Mouse (Mus musculus) stomach, postnatal 0 days (tissue): ENCODE data around the gene Vmn1r227. TPM values are rescaled to one million over a fixed set of nuclear protein-coding genes. Genes with fewer than 3 reads are reported as not detected.

Source experiments
- ATAC-seq: fragments of 200-750 bp; cut with Nextera tagmentation; 2 replicates; pipeline ENCODE4 v1.8.0; 2017; ENCODE audit not compliant: low FRiP score, low TSS enrichment
- DNase-seq: peaks from one replicate; pipeline ENCODE4 v3.0.0-alpha.2; 2016; ENCODE audit warnings: low spot score
- H3K27ac ChIP-seq: fragments of 300-500 bp; sonication (generic); replicated peaks from 2 replicates; pipeline ENCODE4 v1.5.1; 2014; ENCODE audit warnings: mild to moderate bottlenecking, control low read depth
- H3K27me3 ChIP-seq: fragments of 300-500 bp; sonication (generic); 2 replicates; pipeline ENCODE4 v1.6.1; 2014; ENCODE audit warnings: low read length; ENCODE audit not compliant: control insufficient read depth, insufficient read depth
- H3K36me3 ChIP-seq: fragments of 300-500 bp; sonication (generic); 2 replicates; pipeline ENCODE4 v1.6.1; 2014; ENCODE audit warnings: low read length, mixed read lengths; ENCODE audit not compliant: control insufficient read depth, insufficient read depth
- H3K4me1 ChIP-seq: fragments of 300-500 bp; sonication (generic); replicated peaks from 2 replicates; pipeline ENCODE4 v1.6.1; 2014; ENCODE audit warnings: antibody characterized with exemption; ENCODE audit not compliant: control insufficient read depth, insufficient read depth
- H3K4me2 ChIP-seq: fragments of 300-500 bp; sonication (generic); replicated peaks from 2 replicates; pipeline ENCODE4 v1.6.1; 2014; ENCODE audit warnings: low read depth, mild to moderate bottlenecking, control low read depth, moderate library complexity
- H3K4me3 ChIP-seq: fragments of 300-500 bp; sonication (generic); 2 replicates; pipeline ENCODE4 v1.5.1; 2014; ENCODE audit warnings: low read depth, low read length, control low read depth
- H3K9ac ChIP-seq: fragments of 300-500 bp; sonication (generic); 2 replicates; pipeline ENCODE4 v1.6.1; 2014; ENCODE audit warnings: mild to moderate bottlenecking, low read length, control low read depth, mixed read lengths
- H3K9me3 ChIP-seq: fragments of 300-500 bp; sonication (generic); 2 replicates; pipeline ENCODE4 v1.6.1; 2016; ENCODE audit warnings: low read length; ENCODE audit not compliant: control insufficient read depth
- CTCF ChIP-seq: IDR thresholded peaks from 2 replicates; pipeline ENCODE4 v1.5.1; 2016; ENCODE audit warnings: antibody characterized with exemption, low read depth, mild to moderate bottlenecking, moderate library complexity
- EP300 ChIP-seq: optimal IDR thresholded peaks from 2 replicates; pipeline ENCODE3; 2016; ENCODE audit warnings: antibody characterized with exemption
- WGBS: fragments of 180-500 bp; shearing (Covaris S2); extraction: QIAGEN DNeasy Blood & Tissue Kit; methylation state at CpG from one replicate; pipeline ENCODE4 v1.1.7; 2014; 5-methylcytosine and 5-hydroxymethylcytosine counted together
- polyA plus RNA-seq: library from polyadenylated mRNA; unstranded; fragments of >200 nt; fragmentation: Nextera tagmentation; extraction: Ambion mirVana; gene quantifications from 2 replicates; pipeline ENCODE4 v1.2.1, GENCODE M21; 2015

The Vmn1r227 gene
- not detected in 2 replicates for polyA plus RNA-seq

DNA sequence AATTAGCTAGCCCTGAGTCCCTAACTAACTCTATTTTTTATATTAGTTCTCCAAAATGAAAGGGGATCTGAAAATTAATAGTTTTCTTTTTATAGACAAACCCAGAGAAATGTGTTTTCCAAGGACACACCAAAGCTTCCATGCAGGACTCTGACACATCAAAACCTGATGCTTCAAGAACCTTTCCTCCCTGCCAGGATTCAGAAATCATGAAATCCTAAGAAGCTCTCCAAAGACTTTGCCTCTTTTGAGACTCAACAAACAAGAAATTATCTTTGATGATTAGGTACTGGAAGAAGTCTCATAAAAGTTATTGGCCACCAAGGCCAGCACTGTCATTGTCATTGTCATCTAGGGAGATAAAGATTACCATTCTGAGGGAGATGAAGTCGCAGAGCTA, at the start of gene Vmn1r227:
Gene Vmn1r227, plus strand, starts transcription at position 301 of the 400 bp plus-strand sequence.
- ATAC-seq: no peak
- WGBS: 35% methylated on average over 1 of the region's 1 CpGs

DNA sequence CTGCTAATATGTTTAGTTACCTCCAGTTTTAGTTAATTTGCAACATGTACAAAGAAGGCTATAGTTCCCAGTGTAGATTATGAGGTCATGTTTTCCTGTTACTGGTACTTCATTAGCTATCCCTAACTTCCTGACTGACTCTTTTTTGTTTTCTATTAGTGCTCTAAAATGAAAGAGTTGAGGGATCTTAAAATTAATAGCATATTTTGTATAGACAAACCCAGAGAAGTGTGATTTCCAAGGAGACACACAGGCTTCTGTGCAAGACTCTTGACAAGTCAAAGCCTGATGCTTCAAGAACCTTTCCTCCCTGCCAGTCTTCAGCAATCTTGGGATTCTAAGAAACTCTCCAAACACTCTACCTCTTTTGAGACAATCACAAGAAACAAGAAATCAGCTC, 47.1 kb upstream of the Vmn1r227 start, which contains the start of gene Vmn1r226:
Gene Vmn1r226, plus strand, starts transcription at position 301 of the 400 bp plus-strand sequence.
- Histone ChIP-seq H3K9me3 (no peaks in the 10 kb centered on the region), H3K36me3 (no peaks in the 10 kb centered on the region), H3K4me2 (no peak within 1 kb of the TSS), H3K4me3 (no peak within 1 kb of the TSS), H3K27ac (no peak within 1 kb of the TSS), H3K4me1 (no peaks in the 10 kb centered on the region), H3K27me3 (no peaks in the 10 kb centered on the region), H3K9ac (no peak within 1 kb of the TSS)
- DNase-seq (no peak), ATAC-seq (no peak)
- TF ChIP-seq EP300 (no peak), CTCF (no peak)

More for the DNA sequence above, at the start of gene Vmn1r227:
- Histone ChIP-seq H3K4me2 (no peak within 1 kb of the TSS), H3K4me3 (no peak within 1 kb of the TSS), H3K27me3 (no peaks in the 10 kb centered on the region), H3K9me3 (no peaks in the 10 kb centered on the region), H3K27ac (no peak within 1 kb of the TSS), H3K36me3 (no peaks in the 10 kb centered on the region), H3K4me1 (no peaks in the 10 kb centered on the region), H3K9ac (no peak within 1 kb of the TSS)
- no peak for DNase-seq
- TF ChIP-seq CTCF (no peak), EP300 (no peak)

DNA sequence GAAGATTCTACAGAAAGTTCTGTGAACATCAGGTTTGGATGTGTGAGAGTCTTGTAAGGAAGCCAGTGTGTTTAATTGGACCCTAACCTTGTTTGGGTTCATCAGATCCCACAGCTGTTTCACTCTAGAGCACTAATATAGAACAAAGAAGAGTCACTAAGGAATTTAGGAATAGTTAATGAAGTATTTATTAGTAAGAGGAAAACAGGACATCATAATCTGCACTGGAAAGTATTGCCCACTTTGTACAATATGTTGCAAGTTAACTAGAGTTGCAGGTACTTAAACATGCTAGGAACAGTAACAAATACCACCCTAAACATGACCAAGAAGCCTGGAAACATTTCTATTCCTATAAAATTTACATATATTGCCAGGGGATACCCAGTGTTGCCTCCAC, 56.4 kb downstream of the Vmn1r227 start, which contains the start of gene Vmn1r228:
Gene Vmn1r228, minus strand, starts transcription at position 101 of the 400 bp plus-strand sequence.
- DNase-seq: no peak
- H3K9me3 ChIP-seq: no peaks in the 10 kb centered on the region
- H3K36me3 ChIP-seq: no peaks in the 10 kb centered on the region
- H3K4me2 ChIP-seq: no peak within 1 kb of the TSS
- H3K4me3 ChIP-seq: no peak within 1 kb of the TSS
- no peaks in the 10 kb centered on the region for H3K27me3 ChIP-seq
- H3K27ac ChIP-seq: no peak within 1 kb of the TSS
- no peak for ATAC-seq
- no peaks in the 10 kb centered on the region for H3K4me1 ChIP-seq
- H3K9ac ChIP-seq: no peak within 1 kb of the TSS
- TF ChIP-seq EP300 (no peak), CTCF (no peak)

Other genes with a start within 250 kb of the Vmn1r227 start
- not detected in 2 replicates for gene Vmn2r108, start 248.5 kb upstream of the Vmn1r227 start, polyA plus RNA-seq
- not detected in 2 replicates for gene Vmn1r225, start 231.7 kb upstream of the Vmn1r227 start, polyA plus RNA-seq
- gene Vmn2r109, start 165.1 kb upstream of the Vmn1r227 start, polyA plus RNA-seq: not detected in 2 replicates
- 0.01 TPM in 1 of 2 replicates, not detected in the other for gene Vmn2r110, start 133.4 kb upstream of the Vmn1r227 start, polyA plus RNA-seq
- gene Fpr-rs3, start 105.0 kb upstream of the Vmn1r227 start, polyA plus RNA-seq: not detected in 2 replicates
- gene Vmn1r226, start 47.0 kb upstream of the Vmn1r227 start, polyA plus RNA-seq: not detected in 2 replicates
- not detected in 2 replicates for gene Vmn1r228, start 56.3 kb downstream of the Vmn1r227 start, polyA plus RNA-seq
- 0.07 TPM in 1 of 2 replicates, not detected in the other for gene Vmn1r229, start 81.7 kb downstream of the Vmn1r227 start, polyA plus RNA-seq
- gene Vmn1r230, start 110.6 kb downstream of the Vmn1r227 start, polyA plus RNA-seq: not detected in 2 replicates
- gene Vmn1r231, start 175.2 kb downstream of the Vmn1r227 start, polyA plus RNA-seq: not detected in 2 replicates
- not detected in 2 replicates for gene Vmn1r232, start 189.9 kb downstream of the Vmn1r227 start, polyA plus RNA-seq
- 217 and 233 TPM in 2 replicates for gene Ppp2r1a, start 215.5 kb downstream of the Vmn1r227 start, polyA plus RNA-seq